Mouse (Mus musculus): Measurements from ENCODE around the gene Ttll10. TPM values are rescaled to one million over a fixed set of nuclear protein-coding genes. Genes with fewer than 3 reads are reported as not detected.
A peak's percentile ranks its signal among the peaks of the same experiment; 100 is the strongest.

Gene Ttll10
- not detected for total RNA-seq (2021)
- long read RNA-seq, experiment 1 = 0 reads
- long read RNA-seq, experiment 2 = 0 reads

DNA sequence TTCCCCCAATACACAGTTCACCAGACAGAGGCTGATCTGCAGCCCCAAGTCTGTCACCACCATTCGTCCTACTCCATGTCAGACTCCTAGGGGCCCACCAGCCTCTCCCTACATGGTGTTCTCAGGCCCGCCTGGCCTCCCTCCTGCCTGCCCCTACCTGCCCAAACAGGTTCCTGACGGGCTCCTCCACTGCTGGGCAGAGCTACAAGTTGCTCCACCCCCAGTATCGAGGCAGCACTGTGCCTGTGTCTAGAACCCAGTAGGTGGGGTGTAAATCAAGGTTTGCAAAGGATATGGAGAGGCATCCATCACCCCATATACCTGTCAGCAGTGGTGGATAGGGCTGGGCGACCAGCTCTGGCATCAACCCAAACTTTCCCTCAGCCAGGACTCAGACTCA lies at the start of gene Ttll10:
Gene Ttll10, minus strand, starts transcription at position 154 of the 400 bp plus-strand sequence.
- DNase-seq = no peak

DNA sequence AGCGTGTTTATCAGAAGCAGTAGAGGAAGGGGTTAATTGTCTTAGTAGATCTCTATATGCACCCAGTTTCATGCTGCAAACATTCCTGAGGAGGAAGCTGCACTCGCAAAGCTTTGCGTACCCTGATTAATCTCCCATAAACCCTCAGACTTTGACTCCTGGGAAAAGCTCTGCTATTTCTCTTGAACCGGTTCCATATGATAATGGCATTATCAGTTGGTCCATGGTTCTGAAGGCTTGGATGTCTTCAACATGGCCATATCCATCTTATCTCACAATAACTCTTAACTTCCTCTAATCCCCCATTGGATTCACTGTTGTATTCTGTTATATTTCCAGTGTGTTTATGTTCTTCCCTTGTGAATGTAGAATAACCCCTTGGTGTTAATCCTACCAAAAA lies 44.1 kb upstream of the Ttll10 start:
- DNase-seq = no peak

DNA sequence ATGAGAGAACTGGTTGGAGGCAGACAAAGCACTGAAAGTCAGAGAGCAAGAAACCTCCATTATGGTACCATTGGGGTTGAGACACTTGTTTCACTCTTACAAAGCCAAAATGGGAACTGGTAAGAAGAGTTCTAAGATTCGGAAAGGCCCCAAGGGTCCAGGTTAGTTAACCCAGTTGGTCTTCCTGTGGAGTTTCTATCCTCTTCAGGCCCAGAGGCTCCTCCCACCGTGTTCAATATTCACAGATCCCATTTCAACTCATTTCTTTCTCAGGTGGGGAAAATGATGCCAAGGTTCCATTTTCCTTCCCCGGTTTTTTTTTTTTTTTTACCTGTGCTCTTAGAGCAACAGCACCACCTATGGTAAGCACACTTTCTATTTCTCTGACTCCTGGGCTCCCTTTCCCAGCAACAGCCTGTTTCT lies 42.3 kb upstream of the Ttll10 start:
- no peak for DNase-seq

DNA sequence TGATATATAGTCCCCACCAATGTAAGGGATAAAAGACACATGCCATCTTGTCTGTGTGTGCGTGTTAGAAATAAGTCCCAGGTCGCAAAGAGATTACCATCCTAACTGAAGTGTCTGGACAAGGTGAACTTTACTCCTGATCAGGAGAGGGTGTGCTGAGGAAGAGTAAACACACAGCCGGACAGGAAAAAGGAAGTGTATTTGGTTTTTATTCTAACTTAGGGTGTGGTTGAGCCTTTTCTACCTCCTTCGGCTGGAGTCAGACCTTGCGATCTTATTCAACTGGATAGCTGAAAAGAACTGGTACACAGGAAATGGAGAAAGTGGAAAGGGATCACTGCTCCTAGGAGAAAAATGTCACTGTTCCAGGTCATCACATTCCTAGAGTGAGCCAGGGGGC lies 41.3 kb upstream of the Ttll10 start:
- DNase-seq = no peak

DNA sequence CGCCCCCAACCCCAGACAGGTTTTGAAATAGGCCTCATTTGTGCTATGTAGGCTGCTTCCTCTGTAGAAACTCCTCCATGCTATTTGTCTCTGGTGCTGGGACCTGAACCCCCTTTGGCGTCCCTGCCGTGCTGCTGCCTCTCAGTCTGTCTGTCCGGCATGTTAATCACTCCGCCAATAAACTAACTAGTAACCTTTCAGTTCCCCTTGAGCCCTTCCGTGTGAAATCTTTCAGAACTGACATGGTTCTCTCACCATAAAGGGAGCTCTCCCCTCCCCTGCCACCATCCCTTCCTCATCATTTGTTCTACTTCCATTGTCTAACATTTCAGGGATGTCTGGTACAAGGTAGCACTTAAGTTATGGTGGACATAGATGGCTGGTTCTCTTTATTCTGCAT lies 40.2 kb upstream of the Ttll10 start:
- DNase-seq = no peak

DNA sequence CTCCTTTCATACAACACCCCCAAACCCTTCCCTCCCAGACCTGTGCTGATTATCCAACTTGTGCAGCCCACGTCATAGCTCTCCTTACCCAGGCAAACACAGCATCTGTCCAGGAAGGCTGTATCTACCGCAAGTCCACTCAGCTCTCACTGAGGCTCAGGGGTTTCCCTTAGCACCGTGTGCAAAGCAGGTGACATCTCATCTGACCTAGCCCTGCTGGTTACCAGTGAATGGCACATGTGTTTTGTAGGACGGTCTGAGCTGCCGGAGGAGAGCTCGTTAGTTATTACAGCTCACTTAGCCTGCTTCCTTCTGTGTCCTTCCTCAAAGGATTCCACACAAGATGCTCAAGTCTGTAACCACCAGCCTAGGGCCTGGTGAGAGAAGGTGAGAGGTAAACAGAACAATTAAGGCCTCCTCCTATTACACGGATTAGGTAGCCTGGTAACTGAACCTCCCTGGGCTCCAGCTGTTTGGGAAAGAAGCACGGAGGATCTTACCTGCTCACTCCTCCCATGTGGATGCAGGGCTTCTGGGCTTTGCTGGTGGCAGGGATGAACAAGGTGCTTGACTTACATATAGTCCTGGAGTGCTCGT lies 38.7 kb upstream of the Ttll10 start:
- no peak for DNase-seq

DNA sequence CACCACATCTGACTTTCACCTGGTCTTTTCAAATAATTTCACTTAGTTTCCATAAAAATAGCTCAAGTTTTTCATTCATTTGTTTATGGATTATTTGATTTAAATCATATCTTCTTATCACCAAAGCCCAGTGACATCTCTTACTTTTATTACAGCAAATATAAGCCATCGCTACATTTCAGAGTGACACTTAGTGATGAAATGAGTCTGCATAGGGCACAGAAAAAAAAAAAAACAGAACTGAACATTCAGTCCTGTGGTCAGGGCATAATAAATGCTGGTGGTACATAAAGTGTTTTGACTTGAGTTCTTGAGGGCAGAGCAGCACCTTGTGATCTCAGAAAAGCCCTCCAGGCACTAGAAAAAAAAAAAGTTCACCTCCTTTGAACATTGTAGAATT lies 37.0 kb upstream of the Ttll10 start:
- no peak for DNase-seq

DNA sequence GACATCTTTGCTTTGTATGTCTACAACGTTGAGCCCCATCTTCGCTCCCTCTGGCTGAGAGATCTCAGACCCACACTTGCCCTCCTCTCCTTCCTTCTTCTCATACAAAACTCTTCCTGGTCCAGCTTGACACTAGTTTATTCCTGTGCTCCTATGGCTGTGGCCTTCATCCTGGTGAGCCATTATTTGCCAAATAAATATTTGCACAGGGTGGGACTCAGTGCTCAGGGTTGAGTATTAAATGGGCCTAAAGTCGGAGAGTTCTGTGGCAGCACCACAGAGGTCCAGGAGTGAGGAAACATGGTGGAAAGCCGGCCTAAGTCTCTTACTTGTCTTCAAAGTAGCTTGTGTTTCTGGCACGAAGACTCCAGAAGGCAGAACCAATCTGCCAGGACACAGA lies 34.5 kb upstream of the Ttll10 start:
- DNase-seq = no peak

DNA sequence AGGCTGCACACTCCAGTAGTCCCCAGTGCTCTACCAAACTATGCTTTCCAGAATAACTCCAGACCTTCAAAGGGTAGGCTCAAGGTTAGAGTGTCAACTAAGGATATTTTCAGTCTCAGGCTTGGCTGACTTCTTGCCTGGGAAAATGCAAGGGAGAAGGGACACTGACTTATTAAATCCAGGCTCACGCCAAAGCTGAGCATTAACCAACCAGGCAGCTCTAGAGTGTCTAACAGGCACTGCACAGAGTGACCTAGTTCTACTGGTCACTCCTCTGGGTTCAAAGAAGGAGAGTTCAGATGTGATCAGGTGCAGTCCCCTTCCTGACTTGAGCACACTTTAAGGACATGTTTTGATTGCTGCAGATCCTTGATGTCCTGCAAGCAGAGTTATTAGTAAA lies 33.6 kb upstream of the Ttll10 start:
- DNase-seq = no peak

DNA sequence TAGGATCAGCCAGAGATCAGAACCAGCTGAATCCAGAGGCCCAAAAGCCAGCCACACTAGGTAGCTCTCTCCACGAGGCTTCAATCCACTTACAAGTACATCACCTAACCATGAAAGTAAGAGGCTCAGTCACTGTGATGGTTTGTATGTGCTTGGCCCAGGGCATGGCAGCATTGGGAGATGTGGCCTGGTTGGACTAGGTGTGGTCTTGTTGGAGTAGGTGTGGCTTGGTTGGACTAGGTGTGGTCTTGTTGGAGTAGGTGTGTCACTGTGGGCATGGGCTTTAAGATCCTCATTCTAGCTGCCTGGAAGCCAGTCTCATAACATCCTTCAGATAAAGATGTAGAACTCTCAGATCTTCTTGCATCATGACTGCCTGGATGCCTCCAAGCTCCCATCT lies 32.0 kb upstream of the Ttll10 start:
- DNase-seq = no peak

DNA sequence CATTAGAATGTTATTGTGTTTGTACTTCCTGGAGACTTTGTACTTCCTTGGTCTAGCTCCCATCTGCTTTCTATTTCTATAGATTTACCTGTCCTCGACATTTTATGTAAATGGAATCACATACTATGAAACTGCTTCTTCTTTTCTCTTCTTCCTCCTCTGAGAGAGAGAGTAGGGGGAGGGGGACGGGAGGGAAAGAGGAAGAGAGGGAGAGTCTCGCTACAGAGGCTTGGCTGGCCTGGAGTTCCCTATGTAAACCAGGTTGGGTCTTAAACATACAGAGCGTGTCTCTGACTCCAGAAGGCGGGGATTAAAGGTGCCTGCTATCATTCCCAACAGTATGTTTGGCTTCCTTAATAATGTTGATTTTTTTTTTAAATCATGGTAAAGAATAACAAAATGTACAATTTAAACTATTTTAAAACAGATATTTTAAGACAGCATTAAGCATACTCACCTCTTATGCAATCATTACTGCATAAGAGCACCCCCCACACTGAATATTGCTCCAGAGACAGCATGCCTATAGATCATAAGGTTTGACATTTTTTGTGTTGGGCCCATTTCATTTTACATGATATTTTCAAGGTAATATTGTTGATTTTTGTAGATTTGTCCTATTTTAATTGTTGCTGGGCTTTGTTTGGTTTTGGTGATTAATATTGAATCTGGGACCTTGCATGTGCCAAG lies 28.3 kb upstream of the Ttll10 start:
- no peak for DNase-seq

DNA sequence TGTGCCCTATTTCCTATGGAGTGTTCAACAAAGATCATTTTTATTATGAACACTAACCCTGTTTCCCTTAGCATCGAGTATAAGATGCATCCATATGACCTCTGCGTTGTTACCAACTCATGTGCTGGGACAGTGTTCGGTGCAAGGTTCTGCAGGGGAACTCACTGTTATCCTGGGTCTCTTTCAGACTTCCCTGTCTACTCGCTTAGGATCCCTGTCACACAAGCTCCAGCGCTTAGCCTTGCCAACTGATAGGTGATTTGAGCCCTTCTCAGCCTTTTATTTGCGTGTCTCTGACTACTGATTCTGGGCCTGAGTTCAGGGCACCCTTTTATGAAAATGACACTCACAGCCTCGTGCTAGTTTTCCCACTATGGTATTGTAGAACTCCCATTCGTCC lies 26.0 kb upstream of the Ttll10 start:
- DNase-seq = no peak

DNA sequence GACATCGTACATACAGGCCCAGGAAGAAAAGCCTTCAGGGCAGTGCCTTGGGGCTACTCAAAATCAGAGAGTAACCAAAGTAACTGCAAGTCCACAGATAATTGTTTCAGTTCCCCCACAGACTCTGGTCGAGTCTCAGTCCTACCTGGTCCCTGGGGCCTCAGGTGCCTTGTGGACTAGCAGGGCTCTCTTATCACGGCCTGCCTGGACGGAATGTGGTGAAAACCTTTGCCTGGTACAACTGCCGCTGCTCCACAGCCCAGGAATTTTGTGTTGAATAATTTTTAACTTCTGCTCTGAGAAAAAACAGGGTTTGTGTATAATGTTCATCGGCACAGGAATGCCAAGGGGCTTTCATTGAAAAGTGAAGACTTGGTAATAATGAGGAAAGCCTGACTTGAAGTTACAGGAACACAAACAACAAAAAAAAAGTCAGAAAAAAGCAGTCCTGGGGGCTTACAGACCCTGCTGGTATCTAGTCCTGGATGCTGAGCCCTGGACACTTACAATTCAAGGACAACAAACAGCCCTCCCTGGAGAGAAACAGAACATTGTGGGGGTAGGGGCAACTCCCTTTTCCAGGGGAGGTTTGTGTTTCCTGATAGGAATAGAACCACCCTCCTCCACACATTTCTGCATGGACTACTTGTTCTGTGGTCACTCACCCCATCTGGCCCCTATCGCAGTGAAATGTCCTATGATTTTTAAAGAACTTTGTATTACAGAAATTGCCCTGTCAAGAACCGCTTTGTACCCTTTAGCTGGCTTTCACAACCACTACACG lies 25.1 kb upstream of the Ttll10 start:
- DNase-seq = no peak

DNA sequence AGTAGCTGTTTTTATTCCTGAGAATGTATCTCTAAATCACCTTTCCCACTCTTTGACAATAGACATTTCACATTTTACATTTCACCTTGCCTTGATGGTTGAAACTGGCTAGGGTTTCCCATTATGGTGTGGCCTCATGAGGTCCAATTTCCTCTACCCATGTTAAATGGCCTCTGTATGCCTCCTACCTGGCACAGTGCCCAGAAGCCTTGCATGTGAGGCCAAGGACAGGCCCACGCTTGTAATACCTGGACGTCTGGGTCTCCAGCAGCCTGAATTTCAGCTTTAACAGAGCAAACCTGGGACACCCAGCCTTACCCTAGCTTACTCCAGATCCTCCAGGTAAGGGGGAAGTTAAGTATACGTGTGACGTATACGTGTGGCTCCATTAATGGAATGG lies 24.1 kb upstream of the Ttll10 start:
- no peak for DNase-seq

DNA sequence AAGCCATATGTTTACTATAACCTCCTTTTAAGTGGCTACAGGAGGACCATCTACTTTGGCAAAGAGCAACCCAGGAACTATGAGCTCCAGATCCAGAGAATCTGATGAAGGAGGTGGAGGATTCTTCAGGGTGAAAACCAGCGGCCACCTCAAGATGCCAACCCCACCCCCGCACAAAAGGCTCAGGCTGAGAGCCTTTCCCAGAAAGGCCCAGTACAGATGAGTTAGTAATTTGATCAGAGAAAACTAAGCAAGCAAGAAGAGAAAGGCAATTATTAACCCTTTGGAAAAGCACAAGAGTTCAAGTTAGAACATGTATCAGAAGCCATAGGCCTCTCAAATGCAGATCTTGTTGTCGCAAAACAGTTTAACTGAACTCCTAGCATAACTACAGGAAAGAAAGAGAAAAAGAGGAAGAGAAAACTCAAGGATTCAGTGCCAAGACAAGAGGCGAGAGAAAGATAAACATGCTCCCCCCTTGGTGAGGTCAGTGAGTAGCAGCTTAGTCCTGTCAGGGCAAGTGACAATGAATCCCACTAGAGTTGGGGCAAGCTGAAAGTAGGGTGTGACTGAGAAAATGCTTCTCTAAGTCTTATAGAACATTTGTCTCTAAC lies 23.5 kb upstream of the Ttll10 start:
- DNase-seq = no peak

DNA sequence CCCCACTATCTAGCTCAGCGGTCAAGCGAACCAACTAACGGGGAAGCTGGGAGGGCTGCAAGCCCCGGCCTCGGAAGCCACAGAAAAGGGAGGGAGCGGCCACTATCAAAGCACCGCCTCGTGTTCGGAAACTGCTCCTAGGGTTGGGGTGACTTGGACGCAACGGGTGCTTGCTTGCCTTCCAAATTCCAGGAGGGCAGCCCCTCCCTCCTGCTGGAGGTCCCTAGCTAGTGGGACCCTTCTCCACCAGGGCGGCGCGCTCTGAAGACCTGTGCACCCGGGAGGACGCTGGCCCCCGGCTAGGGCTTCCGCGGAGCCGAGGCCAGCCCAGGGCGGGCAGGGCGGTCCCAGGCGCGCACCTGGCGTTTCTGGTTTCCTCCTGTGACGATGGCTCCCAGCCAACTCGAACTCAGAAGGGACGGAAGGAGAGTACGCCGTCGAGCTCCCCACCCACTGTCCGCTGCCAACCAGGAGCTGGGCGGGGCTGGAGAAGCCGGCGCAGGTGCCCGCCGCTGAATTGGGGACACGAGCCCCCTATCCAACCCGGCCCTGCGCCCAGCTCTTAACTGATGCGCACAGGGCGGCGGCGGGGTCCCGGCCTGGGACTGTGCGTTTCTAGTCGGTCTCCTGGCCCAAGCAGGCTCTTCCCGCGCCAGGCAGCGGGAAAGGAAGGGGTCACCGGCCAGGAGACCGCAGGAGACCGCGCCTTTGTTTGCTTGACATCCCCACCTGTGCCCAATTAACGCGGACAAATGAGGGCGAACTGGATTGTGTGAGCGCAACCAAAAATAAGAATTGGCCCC lies 18.5 kb upstream of the Ttll10 start:
- peak; percentile 33 for DNase-seq

DNA sequence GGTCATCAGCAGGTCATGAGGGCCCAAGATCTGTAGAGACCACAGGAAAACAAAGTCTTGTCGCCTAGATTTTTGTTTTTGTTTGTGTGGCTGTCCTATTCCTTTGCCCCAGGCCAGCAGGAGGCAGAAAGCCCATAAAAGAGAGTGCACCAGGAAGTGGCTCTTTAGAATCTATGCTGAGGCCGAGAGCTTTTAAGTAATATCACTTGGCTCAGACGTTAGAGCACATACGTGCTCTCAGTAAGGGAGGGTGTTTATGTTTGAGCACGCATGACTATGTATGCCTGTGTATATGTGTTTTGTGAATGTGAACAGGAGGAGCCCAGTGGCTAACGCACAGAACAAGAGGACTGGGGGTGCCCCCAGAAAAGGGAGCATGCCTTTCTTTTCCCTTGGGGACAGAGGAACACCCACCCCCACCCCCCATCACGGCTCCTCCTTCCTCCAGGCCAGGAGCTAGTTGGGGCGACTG lies 17.7 kb upstream of the Ttll10 start:
- DNase-seq = no peak

DNA sequence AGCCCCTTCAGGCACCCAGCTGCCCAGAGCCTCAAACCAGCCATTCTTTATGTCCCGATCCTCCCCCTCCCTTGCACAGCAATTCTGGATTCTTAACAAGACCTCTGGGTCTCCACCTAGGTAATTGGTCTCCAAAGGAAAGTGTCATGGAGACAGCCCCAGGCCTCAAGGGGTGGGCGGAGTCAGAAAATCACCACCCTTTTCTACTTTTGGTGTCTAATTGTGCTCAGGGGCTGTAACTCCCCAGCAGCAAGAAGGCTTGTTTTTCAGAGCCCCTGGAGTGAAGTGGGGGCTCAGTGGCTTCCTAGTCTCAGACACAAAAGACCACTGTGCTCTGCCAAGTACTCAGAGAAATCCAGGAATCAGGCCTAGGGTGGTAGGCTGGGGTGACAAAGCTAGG lies 11.5 kb upstream of the Ttll10 start:
- no peak for DNase-seq

DNA sequence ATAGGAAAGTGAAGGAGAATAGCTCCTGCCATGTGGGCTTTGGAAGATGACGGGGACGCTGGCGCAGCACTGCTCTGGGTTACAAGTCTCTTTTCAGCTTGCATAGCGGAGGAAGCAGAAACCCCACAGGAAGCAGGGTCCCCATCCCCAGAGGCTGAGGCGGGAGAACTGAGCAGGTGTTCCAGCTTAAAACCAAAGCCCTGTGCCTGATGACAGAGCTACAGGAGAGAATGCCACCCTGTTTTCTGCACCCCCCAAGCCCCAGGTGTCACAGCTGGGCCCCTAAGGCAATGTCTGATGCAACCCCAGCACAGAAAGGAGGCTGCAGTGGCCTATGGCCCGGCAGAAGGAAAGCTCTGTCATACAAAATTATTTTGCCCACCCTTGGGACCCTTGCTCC lies 11.1 kb upstream of the Ttll10 start:
- DNase-seq = no peak

DNA sequence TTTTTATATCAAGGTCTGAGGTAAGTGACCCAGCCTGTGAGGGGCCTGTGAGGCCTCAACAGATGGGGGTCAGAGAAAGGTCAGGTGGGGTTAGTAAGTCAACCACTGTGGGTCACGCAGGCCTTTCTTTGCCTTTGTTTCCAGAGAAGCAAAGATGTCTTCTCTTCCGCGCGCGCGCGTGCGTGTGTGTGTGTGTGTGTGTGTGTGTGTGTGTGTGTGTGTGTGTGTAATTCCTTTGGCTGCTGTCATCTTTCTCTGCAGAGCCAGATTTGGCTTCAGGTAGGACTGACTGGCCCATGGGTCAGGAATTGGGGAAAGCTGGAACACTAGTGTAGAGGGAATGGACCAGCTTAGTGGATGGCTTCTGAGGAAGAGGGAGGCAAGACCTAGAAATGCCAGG lies 10.5 kb upstream of the Ttll10 start:
- DNase-seq = no peak

DNA sequence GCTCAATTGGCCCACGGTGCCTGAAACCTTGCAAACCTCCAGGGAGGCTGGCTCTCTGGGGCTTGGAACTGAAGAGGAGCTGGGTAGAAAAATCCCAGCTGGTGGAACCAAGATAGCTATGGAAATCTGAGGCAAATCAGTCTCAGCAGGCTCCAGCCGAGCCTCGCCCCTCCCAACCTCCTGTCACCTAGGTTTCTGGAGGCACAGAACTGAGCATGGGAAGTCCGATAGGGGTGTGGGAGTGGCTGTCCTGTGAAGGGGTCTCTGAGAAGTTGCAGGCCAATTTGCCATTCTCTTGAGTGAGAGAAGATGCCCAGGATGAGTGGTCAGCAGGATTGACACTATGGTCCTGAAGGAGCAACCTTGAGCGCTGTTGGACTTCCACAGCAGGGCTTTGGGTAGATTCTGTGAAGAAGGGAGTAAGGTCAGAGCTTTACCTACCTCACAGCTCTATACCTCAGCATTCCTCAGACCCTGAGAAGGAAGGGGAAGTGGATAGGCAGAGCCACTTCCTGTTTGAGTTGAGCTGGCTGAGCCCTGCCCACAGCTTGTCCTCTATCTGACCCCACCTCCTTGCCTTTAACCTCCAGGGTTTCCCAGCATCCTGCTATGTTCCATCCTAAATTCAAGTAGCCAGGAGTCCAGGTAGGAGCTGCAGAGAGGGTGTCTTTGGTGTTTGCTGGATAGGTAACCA lies 8.2 kb upstream of the Ttll10 start:
- DNase-seq = no peak
